In the genomic region with DNA sequence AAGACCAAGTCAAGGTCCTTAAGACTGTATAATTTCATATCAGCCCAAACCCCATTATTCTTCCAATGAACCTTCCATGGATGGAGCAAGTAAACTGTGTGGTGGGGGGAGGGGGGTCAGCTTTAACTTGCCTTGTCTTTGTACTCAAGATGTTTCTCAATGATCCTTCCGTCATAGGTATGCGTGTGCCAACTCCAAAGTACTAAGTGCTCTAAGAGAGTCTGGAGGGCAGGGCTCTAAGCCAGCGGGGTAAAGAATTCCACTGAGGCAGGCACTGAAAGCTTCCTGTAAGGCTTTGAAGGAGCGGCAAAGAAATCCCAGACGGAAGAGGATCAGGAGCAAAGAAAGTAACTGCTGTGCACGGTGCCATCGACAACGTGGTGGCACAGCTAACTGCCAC, we compare ENCODE assay signal across 16 mouse cellular contexts. TPM values are rescaled to one million over a fixed set of nuclear protein-coding genes. Genes with fewer than 3 reads are reported as not detected.
DNase-seq lines count a peak whose midpoint lies in the region; ATAC-seq and TF ChIP-seq lines count a peak whose summit lies in the region.
"Had no signal": no experiment of that assay in that cellular context is flagged by ENCODE, and none has a peak within 500 bp of the region (broad histone marks: within the 10 kb centered on the region; RNA-seq: fewer than 3 reads in every experiment).

No protein-coding gene starts in this region.

- H3K27ac ChIP-seq in forebrain, postnatal 0 days (ENCODE audit: low read depth, low read length): no peak overlapping the region
- H3K27ac ChIP-seq in forebrain, embryonic 11.5 days (ENCODE audit: low read depth, low read length): no peak overlapping the region
- no peak overlapping the region for H3K27ac ChIP-seq in lung, embryonic 14.5 days (ENCODE audit: low read depth)
- no peak overlapping the region for H3K27ac ChIP-seq in midbrain, embryonic 16.5 days (ENCODE audit: low read length)
- H3K27ac ChIP-seq: embryonic facial prominence, embryonic 13.5 days had no signal

- DNase-seq in forebrain, postnatal 0 days: no peak
- DNase-seq in forebrain, embryonic 11.5 days (ENCODE audit: low spot score): no peak
- DNase-seq in fat pad, adult 2 months (ENCODE audit: extremely low read depth, low read depth, low spot score): peak; percentile 46
- DNase-seq in lung, embryonic 14.5 days: peak; percentile 9
- no peak for DNase-seq in right cerebral cortex, postnatal 14 days
- DNase-seq: heart, adult 18-20 months; kidney, adult 11 months; kidney, postnatal 4 days had no signal

- H3K4me1 ChIP-seq in forebrain, postnatal 0 days (ENCODE audit: insufficient read depth): 0 out of 2 replicates have a peak, but pooled peaks cover 5% of the 10 kb centered on the region
- H3K4me1 ChIP-seq in forebrain, embryonic 11.5 days (replicated peaks; ENCODE audit: control insufficient read depth, insufficient read depth, low read length): no peaks in the 10 kb centered on the region
- no peaks in the 10 kb centered on the region for H3K4me1 ChIP-seq in lung, embryonic 14.5 days (ENCODE audit: insufficient read depth)
- H3K4me1 ChIP-seq in midbrain, embryonic 16.5 days (ENCODE audit: control insufficient read depth, insufficient read depth, low read length): peaks cover 15% of the 10 kb centered on the region

- no peak overlapping the region for H3K9ac ChIP-seq in forebrain, postnatal 0 days
- no peak overlapping the region for H3K9ac ChIP-seq in forebrain, embryonic 11.5 days (ENCODE audit: low read length)
- no peak overlapping the region for H3K9ac ChIP-seq in lung, embryonic 14.5 days
- peak overlapping the region; percentile 31; the same call in 1 of the 2 replicates for H3K9ac ChIP-seq in midbrain, embryonic 16.5 days (ENCODE audit: low read depth, low read length)
- H3K9ac ChIP-seq: embryonic facial prominence, embryonic 13.5 days had no signal

- ATAC-seq in forebrain, postnatal 0 days: no peak
- no peak for ATAC-seq in forebrain, embryonic 11.5 days (replicated peaks; ENCODE audit: low FRiP score)
- ATAC-seq in lung, embryonic 14.5 days (ENCODE audit: insufficient read depth): no peak
- no peak for ATAC-seq in midbrain, embryonic 16.5 days
- ATAC-seq in granulocyte monocyte progenitor cell, adult 5-6 weeks (replicated peaks; ENCODE audit: poor library complexity, severe bottlenecking): no peak

- WGBS in forebrain, postnatal 0 days: 62% methylated on average over 8 of the region's 8 CpGs
- 84% methylated on average over 8 of the region's 8 CpGs for WGBS in forebrain, embryonic 11.5 days
- WGBS in lung, embryonic 14.5 days: 74% methylated on average over 8 of the region's 8 CpGs
- 66% methylated on average over 8 of the region's 8 CpGs for WGBS in midbrain, embryonic 16.5 days

- peak overlapping the region; percentile 69 for H3K4me2 ChIP-seq in forebrain, postnatal 0 days (ENCODE audit: low read depth)
- no peak overlapping the region for H3K4me2 ChIP-seq in forebrain, embryonic 11.5 days (ENCODE audit: low read depth, low read length, severe bottlenecking)
- H3K4me2 ChIP-seq in lung, embryonic 14.5 days: no peak overlapping the region
- peak overlapping the region; percentile 63 for H3K4me2 ChIP-seq in midbrain, embryonic 16.5 days (ENCODE audit: low read length)
- H3K4me2 ChIP-seq: embryonic facial prominence, embryonic 13.5 days; liver, embryonic 11.5 days had no signal

- no peaks in the 10 kb centered on the region for H3K9me3 ChIP-seq in forebrain, postnatal 0 days (ENCODE audit: low read length)
- H3K9me3 ChIP-seq in forebrain, embryonic 11.5 days (ENCODE audit: control insufficient read depth, low read length): no peaks in the 10 kb centered on the region
- no peaks in the 10 kb centered on the region for H3K9me3 ChIP-seq in lung, embryonic 14.5 days (ENCODE audit: low read depth, low read length)
- no peaks in the 10 kb centered on the region for H3K9me3 ChIP-seq in midbrain, embryonic 16.5 days (replicated peaks; ENCODE audit: control insufficient read depth, low read length, poor library complexity, severe bottlenecking)
- H3K9me3 ChIP-seq: embryonic facial prominence, embryonic 13.5 days had no signal

- no peaks in the 10 kb centered on the region for H3K27me3 ChIP-seq in forebrain, postnatal 0 days (ENCODE audit: insufficient read depth, low read length)
- no peaks in the 10 kb centered on the region for H3K27me3 ChIP-seq in forebrain, embryonic 11.5 days (ENCODE audit: control insufficient read depth, insufficient read depth, low read length)
- peaks cover 8% of the 10 kb centered on the region for H3K27me3 ChIP-seq in lung, embryonic 14.5 days (ENCODE audit: insufficient read depth, low read length)
- no peaks in the 10 kb centered on the region for H3K27me3 ChIP-seq in midbrain, embryonic 16.5 days (ENCODE audit: control insufficient read depth, insufficient read depth, low read depth, low read length)

- peak overlapping the region; percentile 74 for H3K4me3 ChIP-seq in forebrain, postnatal 0 days (ENCODE audit: low read depth, low read length)
- H3K4me3 ChIP-seq in forebrain, embryonic 11.5 days (ENCODE audit: low read depth, low read length): no peak overlapping the region
- no peak overlapping the region for H3K4me3 ChIP-seq in lung, embryonic 14.5 days (ENCODE audit: low read depth, low read length)
- peak overlapping the region; percentile 67 for H3K4me3 ChIP-seq in midbrain, embryonic 16.5 days (ENCODE audit: low read depth, low read length)
- H3K4me3 ChIP-seq: embryonic facial prominence, embryonic 13.5 days had no signal

- H3K36me3 ChIP-seq in forebrain, postnatal 0 days (ENCODE audit: insufficient read depth): no peaks in the 10 kb centered on the region; the same call in 1 of the 2 replicates
- no peaks in the 10 kb centered on the region for H3K36me3 ChIP-seq in forebrain, embryonic 11.5 days (ENCODE audit: control insufficient read depth, insufficient read depth, low read length)
- H3K36me3 ChIP-seq in lung, embryonic 14.5 days (ENCODE audit: insufficient read depth): no peaks in the 10 kb centered on the region
- H3K36me3 ChIP-seq in midbrain, embryonic 16.5 days (ENCODE audit: control insufficient read depth, insufficient read depth, low read length): no peaks in the 10 kb centered on the region; the same call in 1 of the 2 replicates
- H3K36me3 ChIP-seq: embryonic facial prominence, embryonic 13.5 days had no signal

- no peak for TF ChIP-seq CTCF in forebrain, postnatal 0 days (IDR thresholded peaks at IDR 0.05; ENCODE audit: low read depth)
- no peak for TF ChIP-seq CTCF in lung, embryonic 14.5 days (IDR thresholded peaks at IDR 0.05; ENCODE audit: low read depth)

RNA-seq across cellular contexts. Expression of a gene that starts 2.7 kb away (rescaled TPM):
- total RNA-seq in forebrain, postnatal 0 days (2014; rRNA removed): 26.6 and 34.8 TPM in 2 replicates
- polyA plus RNA-seq in forebrain, postnatal 0 days (2015; fragmentation: Nextera tagmentation; extraction: Ambion mirVana): 2.5 and 4.8 TPM in 2 replicates
- polyA plus RNA-seq in forebrain, embryonic 11.5 days (2014; fragmentation: Nextera tagmentation; extraction: Ambion mirVana): 1.3 and 1.4 TPM in 2 replicates
- polyA plus RNA-seq in lung, embryonic 14.5 days (2014; fragmentation: Nextera tagmentation; extraction: Ambion mirVana): 1.2 and 1.8 TPM in 2 replicates
- 7.9 and 8.2 TPM in 2 replicates for polyA plus RNA-seq in midbrain, embryonic 16.5 days (2015; fragmentation: Nextera tagmentation; extraction: Ambion mirVana)
- total RNA-seq in granulocyte monocyte progenitor cell, adult 5-6 weeks (2014; fragmentation: Nextera tagmentation): 2.0 and 3.4 TPM in 2 replicates
- 0.93 and 1.3 TPM in 2 replicates for total RNA-seq in granulocyte monocyte progenitor cell, adult 5-6 weeks (2017)

RNA-seq across cellular contexts. Expression of a gene that starts 45.6 kb away (rescaled TPM):
- total RNA-seq in forebrain, postnatal 0 days (2014; rRNA removed): 0.08 TPM in 1 of 2 replicates, not detected in the other
- 0.21 TPM in 1 of 2 replicates, not detected in the other for polyA plus RNA-seq in forebrain, postnatal 0 days (2015; fragmentation: Nextera tagmentation; extraction: Ambion mirVana)
- 0.17 and 0.28 TPM in 2 replicates for polyA plus RNA-seq in forebrain, embryonic 11.5 days (2014; fragmentation: Nextera tagmentation; extraction: Ambion mirVana)
- polyA plus RNA-seq in lung, embryonic 14.5 days (2014; fragmentation: Nextera tagmentation; extraction: Ambion mirVana): not detected in 2 replicates
- 0.39 TPM in 2 replicates for polyA plus RNA-seq in midbrain, embryonic 16.5 days (2015; fragmentation: Nextera tagmentation; extraction: Ambion mirVana)
- not detected in 2 replicates for total RNA-seq in granulocyte monocyte progenitor cell, adult 5-6 weeks (2014; fragmentation: Nextera tagmentation)
- not detected in 2 replicates for total RNA-seq in granulocyte monocyte progenitor cell, adult 5-6 weeks (2017)
- total RNA-seq: heart, adult 18-20 months; left cerebral cortex, adult 8-10 months; megakaryocyte-erythroid progenitor cell, adult 5-6 weeks had no signal
- polyA plus RNA-seq: embryonic facial prominence, embryonic 13.5 days; heart, postnatal 0 days; liver, embryonic 11.5 days; thymus, postnatal 0 days had no signal

Comparison
In these comparisons a context has a peak if more than half of its experiments do, and no peak if none do; other contexts are left out.
1. H3K4me2 ChIP-seq: peak in forebrain, postnatal 0 days (single experiment) and midbrain, embryonic 16.5 days (single experiment); none in forebrain, embryonic 11.5 days (single experiment) and lung, embryonic 14.5 days (single experiment).
2. H3K4me3 ChIP-seq: peak in forebrain, postnatal 0 days (single experiment) and midbrain, embryonic 16.5 days (single experiment); none in forebrain, embryonic 11.5 days (single experiment) and lung, embryonic 14.5 days (single experiment).
3. DNase-seq: peak in fat pad, adult 2 months (single experiment) and lung, embryonic 14.5 days (single experiment); none in forebrain, postnatal 0 days (single experiment), forebrain, embryonic 11.5 days (single experiment) and right cerebral cortex, postnatal 14 days (single experiment).